Mouse (Mus musculus): ENCODE measurements around the gene Trp73.

DNA sequence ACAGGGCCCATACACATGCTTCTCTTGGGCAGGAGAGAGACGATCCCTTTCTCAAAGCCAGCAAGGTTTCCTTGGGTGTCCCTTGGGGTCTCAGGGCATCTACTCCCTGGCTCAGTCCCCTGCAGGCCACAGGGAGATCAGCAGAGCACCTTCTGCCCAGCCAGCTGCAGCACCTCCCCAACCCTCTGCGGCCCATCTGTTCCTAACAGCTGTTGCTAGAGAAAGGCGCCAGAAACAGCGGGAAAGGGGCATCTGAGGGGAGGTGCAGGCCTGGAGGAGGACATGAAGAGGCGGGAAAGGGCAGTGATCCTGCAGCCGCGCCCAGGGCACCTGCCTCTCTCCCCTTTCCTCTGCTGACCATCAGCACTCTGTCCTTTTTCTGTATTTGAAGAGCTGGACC lies 40.6 kb downstream of the Trp73 start:
- TF ChIP-seq CHD2 (IDR thresholded peaks at IDR 0.05; ENCODE audit: low read depth, low read length): no peak
- no peak for TF ChIP-seq ZNF384 (IDR thresholded peaks at IDR 0.05; ENCODE audit: low read depth, low read length)
